Mouse (Mus musculus): ENCODE results near the gene Bard1.

DNA sequence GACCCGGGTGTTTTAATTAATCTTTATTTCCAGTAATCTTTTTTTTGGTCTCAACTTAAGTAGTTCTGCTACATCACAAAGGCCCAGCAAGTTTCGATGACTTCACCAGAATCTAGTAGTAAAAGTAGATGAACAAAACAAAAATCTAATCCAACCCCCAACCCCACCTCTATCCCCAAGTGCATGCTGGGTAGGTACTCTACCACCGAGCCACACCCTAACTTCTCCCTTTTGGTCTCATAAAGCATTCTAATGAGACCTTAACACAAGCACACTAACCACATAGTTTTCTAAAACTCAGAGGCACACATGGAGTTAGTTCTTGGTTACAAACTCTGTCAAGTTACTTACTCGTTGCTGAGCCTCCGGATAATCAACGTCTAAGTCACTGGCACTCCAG, 3.2 kb upstream of the Bard1 start:
- no peak for TF ChIP-seq CTCF (IDR thresholded peaks at IDR 0.05; ENCODE audit: extremely low read depth, insufficient read depth, low read length)
- no peak for TF ChIP-seq POLR2A (IDR thresholded peaks at IDR 0.05; ENCODE audit: extremely low read depth, insufficient read depth, low read length)
